Mouse (Mus musculus) embryonic facial prominence, embryonic 13.5 days (tissue): ENCODE measurements at regions not wholly inside any gene's neighbourhood (a gene's known extent, or its start where the extent isn't known, plus 50 kb on each side); places are given as distances from the start of the nearest gene placed in this dataset.

Source experiments
- ATAC-seq: fragments of 200-750 bp; cut with Nextera tagmentation; 2 replicates; pipeline ENCODE4 v1.8.0; 2017; ENCODE audit warnings: low read depth; ENCODE audit not compliant: insufficient number of reproducible peaks, insufficient read depth, low FRiP score, low TSS enrichment
- H3K27ac ChIP-seq: fragments of 300-500 bp; sonication (generic); 2 replicates; pipeline ENCODE4 v1.5.1; 2015; ENCODE audit warnings: moderate library complexity, mild to moderate bottlenecking, inconsistent platforms
- H3K27me3 ChIP-seq: fragments of 300-500 bp; sonication (generic); 2 replicates; pipeline ENCODE4 v1.6.1; 2015; ENCODE audit warnings: mild to moderate bottlenecking, inconsistent platforms
- H3K36me3 ChIP-seq: fragments of 300-500 bp; sonication (generic); 2 replicates; pipeline ENCODE4 v1.6.1; 2015; ENCODE audit warnings: mild to moderate bottlenecking, inconsistent platforms
- H3K4me1 ChIP-seq: fragments of 300-500 bp; sonication (generic); 2 replicates; pipeline ENCODE4 v1.6.1; 2015; ENCODE audit warnings: inconsistent platforms
- H3K4me2 ChIP-seq: fragments of 300-500 bp; sonication (generic); 2 replicates; pipeline ENCODE4 v1.6.1; 2015; ENCODE audit warnings: moderate library complexity, mild to moderate bottlenecking, inconsistent platforms
- H3K4me3 ChIP-seq: fragments of 300-500 bp; sonication (generic); 2 replicates; pipeline ENCODE4 v1.5.1; 2015; ENCODE audit warnings: mild to moderate bottlenecking, inconsistent platforms
- H3K9ac ChIP-seq: fragments of 300-500 bp; sonication (generic); 2 replicates; pipeline ENCODE4 v1.6.1; 2015; ENCODE audit warnings: mild to moderate bottlenecking, inconsistent platforms
- H3K9me3 ChIP-seq: fragments of 300-500 bp; sonication (generic); 2 replicates; pipeline ENCODE4 v1.6.1; 2016; ENCODE audit warnings: inconsistent platforms
- WGBS: fragments of 180-500 bp; shearing (Covaris S2); methylation state at CpG from one replicate; pipeline ENCODE4 v1.1.7; 2015; ENCODE audit warnings: mixed read lengths; 5-methylcytosine and 5-hydroxymethylcytosine counted together

DNA sequence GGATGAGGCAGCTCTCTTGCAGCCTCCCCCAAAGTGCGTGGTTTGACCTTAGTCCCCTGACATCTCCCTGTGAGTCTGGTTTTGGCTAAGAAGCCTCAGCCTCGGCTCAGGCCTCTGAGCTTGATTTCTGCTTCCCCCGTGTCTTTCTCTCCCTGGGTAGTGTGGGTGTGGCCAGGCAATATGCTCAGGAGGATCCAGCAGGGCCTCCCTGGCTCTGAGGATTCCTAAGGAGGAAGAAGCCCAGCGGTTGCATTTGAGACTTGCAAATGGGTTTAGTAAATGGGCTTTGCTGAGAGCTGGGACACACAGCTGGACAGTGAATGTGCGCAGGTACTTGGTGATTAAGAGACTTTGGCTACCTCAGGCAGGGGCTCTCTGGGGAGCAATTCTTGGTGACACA, 238.0 kb upstream of the 4931429L15Rik start:
- H3K27me3 ChIP-seq: no peaks in the 10 kb centered on the region
- H3K36me3 ChIP-seq: no peaks in the 10 kb centered on the region
- no peak overlapping the region for H3K27ac ChIP-seq
- no peak overlapping the region for H3K4me2 ChIP-seq
- H3K9me3 ChIP-seq: no peaks in the 10 kb centered on the region
- no peak for ATAC-seq
- H3K4me3 ChIP-seq: no peak overlapping the region
- H3K9ac ChIP-seq: no peak overlapping the region
- WGBS: 40% methylated on average over 5 of the region's 5 CpGs
- no peaks in the 10 kb centered on the region for H3K4me1 ChIP-seq

DNA sequence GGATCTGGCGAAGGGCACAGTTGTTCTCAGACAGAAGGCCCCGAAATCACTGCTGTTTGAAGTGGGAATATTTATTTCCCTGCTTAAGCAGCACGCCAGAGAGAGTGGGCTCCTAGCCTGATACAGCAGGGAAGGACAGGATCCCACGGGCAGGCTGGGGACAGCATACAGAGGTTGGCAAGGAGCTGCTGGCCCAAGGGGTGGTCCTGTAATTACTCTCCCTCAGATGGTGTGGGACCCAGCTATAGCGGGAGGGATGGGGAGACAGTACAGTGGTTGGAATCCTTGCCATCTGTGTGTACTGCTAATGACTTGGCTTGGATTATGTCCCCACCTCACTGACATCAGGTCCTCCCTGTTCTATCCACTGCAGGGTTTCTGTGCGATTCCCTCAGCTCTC, 235.4 kb upstream of the 4931429L15Rik start:
- Histone ChIP-seq H3K27me3 (no peaks in the 10 kb centered on the region), H3K4me3 (no peak overlapping the region), H3K9ac (no peak overlapping the region), H3K9me3 (no peaks in the 10 kb centered on the region), H3K4me1 (no peaks in the 10 kb centered on the region), H3K36me3 (no peaks in the 10 kb centered on the region), H3K27ac (no peak overlapping the region), H3K4me2 (no peak overlapping the region)
- 51% methylated on average over 6 of the region's 6 CpGs for whole genome bisulfite sequencing
- no peak for ATAC-seq

DNA sequence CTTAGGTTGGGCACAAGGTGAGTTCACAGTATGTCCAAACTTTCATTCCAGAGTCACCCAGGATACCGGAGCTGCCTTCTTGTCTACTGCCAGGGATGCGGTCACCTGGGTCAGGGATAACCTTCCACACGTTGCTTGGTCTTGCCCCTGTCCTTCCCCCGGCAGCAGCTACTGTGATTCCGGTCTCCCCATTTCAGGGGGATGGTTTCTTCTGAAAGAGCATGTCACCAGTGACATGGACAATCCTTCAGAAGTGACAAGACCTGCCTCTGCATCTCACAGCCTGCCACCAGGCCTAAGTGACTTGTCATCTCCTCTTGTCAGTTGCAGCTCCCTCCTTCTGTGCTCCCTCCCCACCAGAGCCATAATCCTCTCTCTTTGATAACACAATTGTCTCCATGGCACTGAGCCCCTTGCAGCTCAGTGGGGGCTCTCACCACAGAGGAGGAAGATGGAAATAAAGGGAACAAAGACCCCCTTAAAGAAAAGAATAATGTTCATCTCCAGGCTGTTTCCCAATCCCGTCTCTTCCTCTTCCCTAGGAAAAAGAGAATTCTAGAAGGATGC, 234.9 kb upstream of the 4931429L15Rik start:
- Histone ChIP-seq H3K9ac (no peak overlapping the region), H3K27me3 (no peaks in the 10 kb centered on the region), H3K9me3 (no peaks in the 10 kb centered on the region), H3K27ac (no peak overlapping the region), H3K36me3 (no peaks in the 10 kb centered on the region), H3K4me2 (no peak overlapping the region), H3K4me1 (no peaks in the 10 kb centered on the region), H3K4me3 (no peak overlapping the region)
- 65% methylated on average over 6 of the region's 6 CpGs for WGBS
- ATAC-seq: no peak

DNA sequence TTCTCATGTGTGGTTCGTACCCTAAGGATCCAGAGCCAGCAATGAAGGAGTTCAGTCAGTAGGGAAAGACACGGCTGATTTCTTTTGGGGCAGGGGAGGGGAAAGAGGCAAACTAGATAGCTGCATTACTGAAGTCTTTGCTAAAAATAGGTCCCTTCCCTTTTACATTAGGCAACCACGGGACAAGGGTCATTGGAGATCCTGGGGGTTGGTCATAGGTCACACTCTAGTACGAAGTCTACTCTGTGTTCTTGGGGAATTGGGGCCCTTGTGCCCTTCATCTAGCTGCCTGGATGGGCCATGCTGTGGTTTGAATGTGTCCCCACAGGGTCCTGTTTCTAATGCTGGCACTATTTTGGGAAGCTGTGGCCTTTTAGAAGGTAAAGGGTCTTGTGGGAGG, 229.6 kb upstream of the 4931429L15Rik start:
- no peaks in the 10 kb centered on the region for H3K4me1 ChIP-seq
- no peaks in the 10 kb centered on the region for H3K9me3 ChIP-seq
- no peak overlapping the region for H3K4me3 ChIP-seq
- no peak overlapping the region for H3K4me2 ChIP-seq
- H3K36me3 ChIP-seq: no peaks in the 10 kb centered on the region
- H3K9ac ChIP-seq: no peak overlapping the region
- no peaks in the 10 kb centered on the region for H3K27me3 ChIP-seq
- H3K27ac ChIP-seq: no peak overlapping the region
- no peak for ATAC-seq
- WGBS: 44% methylated on average over 4 of the region's 4 CpGs

DNA sequence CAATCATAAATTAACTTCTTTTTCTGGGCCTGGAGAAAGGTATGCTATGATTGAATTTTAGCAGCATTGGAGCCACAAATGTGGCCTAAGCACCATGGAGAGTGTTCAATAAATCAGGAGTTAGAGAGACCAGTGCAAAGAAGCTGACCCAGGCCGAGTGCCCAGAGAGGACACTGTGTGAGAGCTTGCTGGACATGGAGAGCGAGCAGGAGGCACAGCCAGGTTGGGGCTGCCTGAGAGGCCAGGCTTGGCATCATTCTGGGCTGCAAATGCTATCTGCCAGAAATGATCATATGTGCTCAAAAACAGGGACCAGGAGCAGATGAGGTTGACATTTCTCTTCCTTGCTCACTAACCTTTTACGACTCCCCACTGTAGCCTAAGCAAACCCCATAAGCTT, 224.5 kb upstream of the 4931429L15Rik start:
- Histone ChIP-seq H3K9ac (no peak overlapping the region), H3K9me3 (no peaks in the 10 kb centered on the region), H3K4me1 (no peaks in the 10 kb centered on the region), H3K4me2 (no peak overlapping the region), H3K27ac (no peak overlapping the region), H3K27me3 (no peaks in the 10 kb centered on the region), H3K4me3 (no peak overlapping the region), H3K36me3 (no peaks in the 10 kb centered on the region)
- no peak for ATAC-seq
- WGBS: 88% methylated on average over 3 of the region's 3 CpGs

DNA sequence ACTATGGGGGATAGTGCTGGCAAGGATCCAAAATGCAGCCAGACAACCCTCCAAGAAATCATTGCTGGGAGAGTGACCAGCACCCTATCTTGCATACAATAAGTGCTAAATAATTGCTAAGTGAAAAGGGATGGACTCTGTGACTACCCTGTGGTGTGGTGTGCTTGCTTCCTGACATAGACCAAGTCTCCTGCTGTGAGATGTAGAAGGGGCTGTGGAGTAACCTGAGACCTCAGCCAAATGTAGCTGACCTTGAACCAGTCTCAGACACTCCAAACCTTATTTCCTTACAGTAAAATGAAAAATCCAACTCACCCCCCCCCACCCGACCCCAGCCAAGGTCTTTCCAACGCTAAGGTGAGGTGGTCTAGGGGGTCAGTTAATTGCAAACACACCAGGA, 221.2 kb upstream of the 4931429L15Rik start:
- Histone ChIP-seq H3K9me3 (no peaks in the 10 kb centered on the region), H3K4me3 (no peak overlapping the region), H3K27me3 (no peaks in the 10 kb centered on the region), H3K9ac (no peak overlapping the region), H3K36me3 (no peaks in the 10 kb centered on the region), H3K4me1 (no peaks in the 10 kb centered on the region), H3K4me2 (no peak overlapping the region), H3K27ac (no peak overlapping the region)
- no peak for ATAC-seq
- WGBS: 53% methylated on average over 2 of the region's 2 CpGs

DNA sequence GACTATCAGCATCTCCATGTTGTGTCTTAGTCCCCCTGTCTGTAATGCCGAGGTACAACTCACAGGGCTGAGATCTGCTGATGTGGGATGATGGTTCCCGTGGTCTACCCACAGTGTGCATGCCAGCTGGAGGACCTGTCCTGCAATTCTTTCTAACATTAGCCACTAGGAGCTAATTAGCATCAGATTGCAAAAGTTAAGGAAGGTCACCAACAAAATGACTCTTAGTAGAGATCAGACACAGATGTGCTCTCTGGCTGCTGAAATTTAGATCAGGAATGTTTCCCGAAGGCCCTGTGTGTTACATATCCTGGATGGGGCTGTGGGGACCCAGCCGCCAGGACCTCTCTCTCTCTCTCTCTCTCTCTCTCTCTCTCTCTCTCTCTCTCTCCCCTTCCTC, 218.8 kb upstream of the 4931429L15Rik start:
- Histone ChIP-seq H3K9me3 (no peaks in the 10 kb centered on the region), H3K27ac (no peak overlapping the region), H3K4me1 (no peaks in the 10 kb centered on the region), H3K27me3 (no peaks in the 10 kb centered on the region), H3K4me2 (no peak overlapping the region), H3K9ac (no peak overlapping the region), H3K4me3 (no peak overlapping the region), H3K36me3 (no peaks in the 10 kb centered on the region)
- 17% methylated on average over 4 of the region's 4 CpGs for WGBS
- no peak for ATAC-seq

DNA sequence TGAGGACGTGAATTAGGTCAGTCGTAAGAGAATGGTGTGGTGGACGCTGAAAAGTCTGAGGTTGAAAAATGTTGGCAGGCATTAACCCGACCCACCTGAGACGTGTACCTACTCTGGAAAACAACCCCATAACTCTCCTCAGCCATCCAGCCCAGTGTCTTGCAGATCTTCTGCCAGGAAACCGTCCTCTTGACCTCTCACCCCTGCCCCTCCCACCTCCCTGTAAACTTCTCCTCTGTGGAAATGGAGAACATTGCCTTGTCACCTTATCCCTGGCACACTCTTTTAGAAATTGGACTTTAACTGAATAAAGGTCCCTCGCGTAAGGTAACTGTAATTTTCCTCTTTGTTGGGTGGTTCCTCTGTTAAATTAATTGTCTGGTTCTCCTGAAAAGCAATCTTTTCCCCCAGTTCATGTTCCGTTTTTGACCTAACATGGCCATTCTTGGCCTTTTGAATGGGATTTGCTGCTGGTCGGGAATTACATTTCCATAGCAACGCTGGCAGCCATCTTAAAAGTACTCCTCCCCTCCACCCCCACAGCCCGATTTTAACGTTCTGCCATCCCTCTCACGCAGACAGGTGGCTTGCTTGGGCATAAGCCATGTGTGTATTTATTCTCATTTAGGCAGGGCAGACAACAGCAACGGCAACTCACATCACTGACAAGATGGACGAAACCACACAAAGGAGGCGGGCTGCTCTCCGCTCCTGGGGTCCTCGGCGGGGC, 196.8 kb upstream of the 4931429L15Rik start:
- no peaks in the 10 kb centered on the region for H3K9me3 ChIP-seq
- H3K4me3 ChIP-seq: no peak overlapping the region
- 85% methylated on average over 20 of the region's 20 CpGs for WGBS
- no peak for ATAC-seq
- H3K4me1 ChIP-seq: no peaks in the 10 kb centered on the region
- no peaks in the 10 kb centered on the region for H3K36me3 ChIP-seq
- H3K27me3 ChIP-seq: no peaks in the 10 kb centered on the region
- no peak overlapping the region for H3K27ac ChIP-seq
- H3K9ac ChIP-seq: no peak overlapping the region
- no peak overlapping the region for H3K4me2 ChIP-seq

DNA sequence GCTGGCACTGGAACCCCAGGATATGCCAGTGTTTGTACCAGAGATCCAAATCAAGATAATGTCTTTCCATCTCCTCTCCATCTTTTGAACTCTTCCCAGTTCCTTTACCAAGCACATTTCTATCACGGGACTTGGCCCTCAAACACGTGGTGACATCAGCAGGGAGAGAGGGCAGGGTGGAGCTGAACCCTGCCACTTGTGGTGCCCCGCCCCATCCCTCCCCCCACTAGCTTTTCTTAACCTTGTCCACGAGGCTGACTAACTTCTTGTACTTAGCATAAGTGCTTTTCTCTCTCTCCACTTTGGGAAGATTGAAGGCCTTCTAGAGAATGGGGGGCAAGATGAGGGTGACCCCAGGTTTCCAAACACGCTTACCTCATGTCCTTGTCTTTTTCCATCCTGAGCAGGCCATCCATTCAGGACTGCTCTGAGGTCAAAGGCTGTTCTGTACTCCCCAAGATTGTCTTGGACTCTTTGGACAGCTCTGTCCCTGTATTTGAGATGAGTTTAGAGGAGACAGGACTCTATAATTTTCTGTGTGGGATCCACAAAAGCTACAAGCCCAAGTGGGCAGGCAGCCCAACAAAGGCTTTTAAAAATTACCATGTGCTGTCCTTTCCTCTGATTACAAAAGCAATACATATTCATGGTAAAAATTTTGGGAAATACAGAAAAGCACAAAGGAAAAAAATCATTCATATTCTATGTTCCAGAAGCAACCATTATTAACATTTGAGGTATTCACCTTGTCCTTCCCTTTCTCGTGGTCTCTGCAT, 192.7 kb upstream of the 4931429L15Rik start:
- ATAC-seq: no peak; the same call in 1 of the 2 replicates
- no peak overlapping the region for H3K27ac ChIP-seq
- H3K4me1 ChIP-seq: no peaks in the 10 kb centered on the region
- no peak overlapping the region for H3K9ac ChIP-seq
- H3K9me3 ChIP-seq: no peaks in the 10 kb centered on the region
- H3K4me3 ChIP-seq: no peak overlapping the region
- H3K27me3 ChIP-seq: peaks cover 4% of the 10 kb centered on the region; the same call in 1 of the 2 replicates
- WGBS: 64% methylated on average over 6 of the region's 6 CpGs
- H3K4me2 ChIP-seq: no peak overlapping the region
- no peaks in the 10 kb centered on the region for H3K36me3 ChIP-seq

DNA sequence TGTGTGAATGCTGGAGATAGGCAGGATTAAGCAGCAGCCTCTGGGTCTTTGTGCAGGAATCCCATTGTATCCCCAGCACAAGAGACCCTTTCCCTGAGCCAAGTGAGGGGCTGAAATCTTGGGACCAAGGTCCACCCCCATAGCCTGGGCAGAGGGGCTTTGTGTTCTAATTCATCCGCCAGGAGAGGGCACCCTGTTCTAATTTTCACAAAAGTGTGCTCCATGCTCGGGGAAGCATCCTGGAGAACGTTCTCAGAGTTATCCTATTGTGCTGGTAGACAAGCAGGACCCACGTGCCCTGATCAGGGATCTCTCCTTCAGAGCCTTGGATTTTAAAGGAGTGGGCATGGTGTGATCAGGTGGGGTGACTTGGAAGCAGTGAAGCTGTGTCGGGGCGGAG, 191.5 kb upstream of the 4931429L15Rik start:
- Histone ChIP-seq H3K4me1 (no peaks in the 10 kb centered on the region), H3K27ac (no peak overlapping the region), H3K4me2 (no peak overlapping the region), H3K4me3 (no peak overlapping the region), H3K9me3 (no peaks in the 10 kb centered on the region), H3K9ac (no peak overlapping the region), H3K36me3 (no peaks in the 10 kb centered on the region), H3K27me3 (peaks cover 4% of the 10 kb centered on the region; the same call in 1 of the 2 replicates)
- ATAC-seq: no peak
- WGBS: 48% methylated on average over 6 of the region's 6 CpGs

DNA sequence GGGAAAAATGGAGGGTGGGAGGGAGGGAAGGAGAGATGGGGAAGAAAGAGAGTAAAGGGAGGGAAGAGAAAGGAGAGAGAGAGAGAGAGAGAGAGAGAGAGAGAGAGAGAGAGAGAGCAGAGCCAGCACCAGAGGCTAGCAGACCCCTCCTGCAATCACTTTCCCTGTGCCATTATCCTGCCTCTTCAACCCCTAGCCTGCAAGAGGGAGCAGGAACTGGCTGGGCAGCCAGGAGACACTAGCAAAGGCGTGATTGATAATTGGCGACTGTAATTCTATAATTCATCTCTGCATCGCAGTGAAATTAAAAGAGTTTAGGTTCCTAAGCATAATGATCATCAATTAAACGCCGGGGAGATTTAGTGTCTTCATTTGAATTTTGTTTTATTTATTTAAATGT, 190.1 kb upstream of the 4931429L15Rik start:
- no peaks in the 10 kb centered on the region for H3K4me1 ChIP-seq
- peaks cover 4% of the 10 kb centered on the region; the same call in 1 of the 2 replicates for H3K27me3 ChIP-seq
- no peak for ATAC-seq
- WGBS: 58% methylated on average over 5 of the region's 5 CpGs
- no peak overlapping the region for H3K4me3 ChIP-seq
- no peaks in the 10 kb centered on the region for H3K36me3 ChIP-seq
- H3K27ac ChIP-seq: no peak overlapping the region
- no peaks in the 10 kb centered on the region for H3K9me3 ChIP-seq
- H3K4me2 ChIP-seq: no peak overlapping the region
- no peak overlapping the region for H3K9ac ChIP-seq

DNA sequence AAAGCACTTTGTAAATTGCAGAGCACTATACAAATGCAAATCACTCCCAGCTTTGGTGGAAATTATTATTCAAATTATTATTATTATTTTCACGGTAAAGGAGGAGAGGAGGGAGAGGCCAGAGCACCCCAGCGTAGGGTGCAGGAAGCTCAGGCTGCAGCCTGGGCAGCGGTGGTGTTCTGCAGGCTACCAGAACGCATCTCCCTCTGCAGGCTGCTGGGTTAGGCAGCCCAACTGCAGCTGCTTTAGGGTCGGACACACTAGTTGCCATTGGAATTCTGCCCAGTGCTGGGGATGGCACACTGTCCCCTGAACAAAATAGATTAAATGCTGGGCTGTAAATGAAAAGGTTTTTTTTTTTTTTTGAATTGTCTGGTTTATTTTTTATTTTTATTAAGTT, 189.7 kb upstream of the 4931429L15Rik start:
- ATAC-seq: no peak
- no peaks in the 10 kb centered on the region for H3K36me3 ChIP-seq
- H3K4me1 ChIP-seq: no peaks in the 10 kb centered on the region
- WGBS: 20% methylated on average over 5 of the region's 5 CpGs
- no peak overlapping the region for H3K4me3 ChIP-seq
- no peak overlapping the region for H3K9ac ChIP-seq
- no peaks in the 10 kb centered on the region for H3K9me3 ChIP-seq
- peaks cover 4% of the 10 kb centered on the region; the same call in 1 of the 2 replicates for H3K27me3 ChIP-seq
- no peak overlapping the region for H3K4me2 ChIP-seq
- H3K27ac ChIP-seq: no peak overlapping the region
